Comparison of ENCODE assay signal across 8 mouse cellular contexts in the genomic region with DNA sequence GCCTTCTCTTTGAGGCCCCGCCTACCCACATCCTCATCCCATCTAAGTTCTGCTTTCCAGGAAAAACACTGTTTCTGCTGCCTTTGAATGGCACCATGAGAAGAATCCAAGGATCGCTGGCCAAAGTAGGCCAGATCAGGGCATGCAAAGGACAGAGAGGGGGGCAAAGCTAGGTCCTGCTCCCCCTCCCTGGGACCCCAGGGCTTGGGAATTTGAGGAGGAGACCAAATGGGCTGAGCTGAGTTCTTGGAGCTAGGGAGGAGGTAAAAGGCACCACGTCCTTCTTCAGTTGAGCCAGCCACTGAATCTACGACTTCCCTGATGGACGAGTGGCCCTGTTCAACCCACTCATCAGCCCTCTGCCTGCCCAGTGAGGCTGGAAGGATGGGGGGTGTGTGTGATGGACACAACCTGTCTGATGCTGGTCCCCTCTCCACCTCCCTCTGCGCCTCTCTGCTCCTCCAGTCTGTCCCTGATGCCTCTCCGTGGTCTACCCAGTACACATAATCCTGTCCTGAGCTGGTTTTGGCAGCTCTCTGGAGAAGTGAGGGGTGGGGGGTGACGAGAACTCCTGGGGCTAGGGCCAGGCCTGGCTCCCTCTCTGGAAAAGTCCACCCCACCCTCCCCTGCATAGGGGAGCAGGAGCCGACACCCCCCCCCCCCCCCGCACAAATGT. TPM values are rescaled to one million over a fixed set of nuclear protein-coding genes. Genes with fewer than 3 reads are reported as not detected.
DNase-seq lines count a peak whose midpoint lies in the region; ATAC-seq and TF ChIP-seq lines count a peak whose summit lies in the region.

No protein-coding gene starts in this region.

- intact Hi-C loops in heart, adult 2 months (cut with DNase I): loop anchor here (5.0 kb wide), 1 partner anchor 46 kb away; no protein-coding TSS in a partner anchor
- intact Hi-C loops in left cerebral cortex, adult 2 months (cut with DNase I): no loop called here

- H3K9me3 ChIP-seq in lung, embryonic 15.5 days: no peaks in the 10 kb centered on the region
- H3K9me3 ChIP-seq in intestine, embryonic 14.5 days (ENCODE audit: control insufficient read depth, low read length): no peaks in the 10 kb centered on the region
- no peaks in the 10 kb centered on the region for H3K9me3 ChIP-seq in neural tube, embryonic 13.5 days

- 0 out of 2 replicates have a peak, but pooled peaks have one; percentile 0 for ATAC-seq in lung, embryonic 15.5 days (ENCODE audit: borderline replicate concordance, extremely low read depth, low FRiP score, low TSS enrichment)
- no peak for ATAC-seq in intestine, embryonic 14.5 days (replicated peaks; ENCODE audit: low FRiP score, low TSS enrichment, low read depth)
- ATAC-seq in neural tube, embryonic 13.5 days (ENCODE audit: low read depth): 0 out of 2 replicates have a peak, but pooled peaks have one; percentile 10
- ATAC-seq in erythroblast, adult 5-6 weeks (replicated peaks; ENCODE audit: low FRiP score, poor library complexity, severe bottlenecking): no peak

- H3K27ac ChIP-seq in lung, embryonic 15.5 days: peak overlapping the region; percentile 84
- H3K27ac ChIP-seq in heart, adult 2 months: peak overlapping the region; percentile 96
- H3K27ac ChIP-seq in intestine, embryonic 14.5 days (ENCODE audit: low read depth): no peak overlapping the region
- H3K27ac ChIP-seq in neural tube, embryonic 13.5 days (replicated peaks): no peak overlapping the region
- no peak overlapping the region for H3K27ac ChIP-seq in left cerebral cortex, adult 2 months

- H3K36me3 ChIP-seq in lung, embryonic 15.5 days: no peaks in the 10 kb centered on the region
- no peaks in the 10 kb centered on the region for H3K36me3 ChIP-seq in heart, adult 2 months (ENCODE audit: control insufficient read depth, insufficient read depth, low read length)
- H3K36me3 ChIP-seq in intestine, embryonic 14.5 days (ENCODE audit: control insufficient read depth, insufficient read depth, low read length): no peaks in the 10 kb centered on the region
- H3K36me3 ChIP-seq in neural tube, embryonic 13.5 days: peaks cover 3% of the 10 kb centered on the region; the same call in 1 of the 2 replicates

- no peak for TF ChIP-seq POLR2A in heart, adult 2 months (IDR thresholded peaks at IDR 0.05; ENCODE audit: insufficient read depth, low read depth, low read length)

- H3K9ac ChIP-seq in lung, embryonic 15.5 days: no peak overlapping the region
- peak overlapping the region; percentile 5 for H3K9ac ChIP-seq in heart, adult 2 months (ENCODE audit: low read depth, low read length)
- H3K9ac ChIP-seq in intestine, embryonic 14.5 days (ENCODE audit: low read length): no peak overlapping the region
- no peak overlapping the region for H3K9ac ChIP-seq in neural tube, embryonic 13.5 days

- 34% methylated on average over 10 of the region's 10 CpGs for WGBS in lung, embryonic 15.5 days
- 33% methylated on average over 8 of the region's 10 CpGs for WGBS in heart, adult 2 months
- 45% methylated on average over 10 of the region's 10 CpGs for WGBS in intestine, embryonic 14.5 days
- 51% methylated on average over 10 of the region's 10 CpGs for WGBS in neural tube, embryonic 13.5 days

- peaks cover 60% of the 10 kb centered on the region for H3K4me1 ChIP-seq in lung, embryonic 15.5 days
- peaks cover 18% of the 10 kb centered on the region for H3K4me1 ChIP-seq in heart, adult 2 months (ENCODE audit: control insufficient read depth, insufficient read depth, low read length)
- peaks cover 24% of the 10 kb centered on the region for H3K4me1 ChIP-seq in intestine, embryonic 14.5 days (replicated peaks; ENCODE audit: control insufficient read depth, insufficient read depth, low read length)
- peaks cover 34% of the 10 kb centered on the region for H3K4me1 ChIP-seq in neural tube, embryonic 13.5 days (replicated peaks)

- DNase-seq in lung, postnatal 14 days: no peak
- DNase-seq in heart, adult 2 months: peak; percentile 29 to 46
- DNase-seq in intestine, embryonic 14.5 days (ENCODE audit: low spot score): no peak
- no peak for DNase-seq in left cerebral cortex, adult 2 months (ENCODE audit: extremely low spot score in 1 of 2, low spot score in 2 of 2)
- no peak for DNase-seq in frontal cortex, postnatal 36 days (ENCODE audit: low spot score in 2 of 2)

- TF ChIP-seq EP300 in heart, adult 2 months (IDR thresholded peaks at IDR 0.05; ENCODE audit: insufficient read depth, low read depth, low read length): no peak

- no peaks in the 10 kb centered on the region for H3K27me3 ChIP-seq in lung, embryonic 15.5 days
- no peaks in the 10 kb centered on the region for H3K27me3 ChIP-seq in heart, adult 2 months (ENCODE audit: control insufficient read depth, insufficient read depth, low read length)
- H3K27me3 ChIP-seq in intestine, embryonic 14.5 days (replicated peaks; ENCODE audit: control insufficient read depth, insufficient read depth, low read length): no peaks in the 10 kb centered on the region
- H3K27me3 ChIP-seq in neural tube, embryonic 13.5 days: no peaks in the 10 kb centered on the region

- peak overlapping the region; percentile 89 for H3K4me2 ChIP-seq in lung, embryonic 15.5 days
- peak overlapping the region; percentile 91 for H3K4me2 ChIP-seq in intestine, embryonic 14.5 days (ENCODE audit: low read length)
- H3K4me2 ChIP-seq in neural tube, embryonic 13.5 days: peak overlapping the region; percentile 74

- H3K4me3 ChIP-seq in lung, embryonic 15.5 days: peak overlapping the region; percentile 52
- H3K4me3 ChIP-seq in heart, adult 2 months: peak overlapping the region; percentile 70
- no peak overlapping the region for H3K4me3 ChIP-seq in intestine, embryonic 14.5 days (ENCODE audit: low read depth, low read length)
- H3K4me3 ChIP-seq in neural tube, embryonic 13.5 days: 0 out of 2 replicates have a peak overlapping the region, but pooled peaks have one; percentile 40
- no peak overlapping the region for H3K4me3 ChIP-seq in left cerebral cortex, adult 2 months

- no peaks in the 10 kb centered on the region for H3K79me2 ChIP-seq in heart, adult 2 months (replicated peaks; ENCODE audit: control insufficient read depth, insufficient read depth, low read length)

- no peak for TF ChIP-seq CTCF in heart, adult 2 months (IDR thresholded peaks at IDR 0.05)
- no peak for TF ChIP-seq CTCF in left cerebral cortex, adult 2 months (IDR thresholded peaks at IDR 0.05)

RNA-seq across cellular contexts. Expression of a gene that starts 1.1 kb away (rescaled TPM):
- polyA plus RNA-seq in lung, embryonic 15.5 days (2015; fragmentation: Nextera tagmentation; extraction: Ambion mirVana): 3.1 and 5.7 TPM in 2 replicates
- 10 to 100 TPM; 39.2 to 51.4 TPM for total RNA-seq in heart, adult 2 months (2021)
- polyA plus RNA-seq in heart, adult 2 months (2012; rRNA removed): 36.2 and 46.2 TPM in 2 replicates
- 1.2 and 2.6 TPM in 2 replicates for polyA plus RNA-seq in intestine, embryonic 14.5 days (2014; fragmentation: Nextera tagmentation; extraction: Ambion mirVana)
- polyA plus RNA-seq in neural tube, embryonic 13.5 days (2015; fragmentation: Nextera tagmentation; extraction: Ambion mirVana): 0.71 and 1.4 TPM in 2 replicates
- 1 to 10 TPM; 6.8 to 7.7 TPM for total RNA-seq in left cerebral cortex, adult 2 months (2021)
- total RNA-seq in erythroblast, adult 5-6 weeks (2015; ENCODE audit: low replicate concordance): not detected in 2 replicates
- total RNA-seq in erythroblast, adult 5-6 weeks (2017; ENCODE audit: low replicate concordance): not detected in 2 replicates

RNA-seq across cellular contexts. Expression of a gene that starts 28.0 kb away (rescaled TPM):
- 64.5 and 65.2 TPM in 2 replicates for polyA plus RNA-seq in lung, embryonic 15.5 days (2015; fragmentation: Nextera tagmentation; extraction: Ambion mirVana)
- 100 to 1,000 TPM; 134 to 139 TPM for total RNA-seq in heart, adult 2 months (2021)
- 39.1 and 64.4 TPM in 2 replicates for polyA plus RNA-seq in heart, adult 2 months (2012; rRNA removed)
- 49.8 and 57.5 TPM in 2 replicates for polyA plus RNA-seq in intestine, embryonic 14.5 days (2014; fragmentation: Nextera tagmentation; extraction: Ambion mirVana)
- polyA plus RNA-seq in neural tube, embryonic 13.5 days (2015; fragmentation: Nextera tagmentation; extraction: Ambion mirVana): 57.1 and 58.8 TPM in 2 replicates
- 10 to 100 TPM; 52.7 to 60.9 TPM for total RNA-seq in left cerebral cortex, adult 2 months (2021)
- 83.2 and 113 TPM in 2 replicates for total RNA-seq in erythroblast, adult 5-6 weeks (2015; ENCODE audit: low replicate concordance)
- 70.6 and 76.3 TPM in 2 replicates for total RNA-seq in erythroblast, adult 5-6 weeks (2017; ENCODE audit: low replicate concordance)

RNA-seq across cellular contexts. Expression of a gene that starts 52.7 kb away (rescaled TPM):
- 16.9 and 20.4 TPM in 2 replicates for polyA plus RNA-seq in lung, embryonic 15.5 days (2015; fragmentation: Nextera tagmentation; extraction: Ambion mirVana)
- 10 to 100 TPM; 54.4 to 61.9 TPM for total RNA-seq in heart, adult 2 months (2021)
- polyA plus RNA-seq in heart, adult 2 months (2012; rRNA removed): 173 and 200 TPM in 2 replicates
- 23.2 and 26.3 TPM in 2 replicates for polyA plus RNA-seq in intestine, embryonic 14.5 days (2014; fragmentation: Nextera tagmentation; extraction: Ambion mirVana)
- 13.1 and 16.6 TPM in 2 replicates for polyA plus RNA-seq in neural tube, embryonic 13.5 days (2015; fragmentation: Nextera tagmentation; extraction: Ambion mirVana)
- total RNA-seq in left cerebral cortex, adult 2 months (2021): 10 to 100 TPM in 1 of 2 experiments, 1 to 10 TPM in 1; 9.2 to 11.3 TPM
- total RNA-seq in erythroblast, adult 5-6 weeks (2015; ENCODE audit: low replicate concordance): not detected in 2 replicates
- total RNA-seq in erythroblast, adult 5-6 weeks (2017; ENCODE audit: low replicate concordance): 0.42 and 1.1 TPM in 2 replicates

Comparison
In these comparisons a context has a peak if more than half of its experiments do, and no peak if none do; other contexts are left out.
1. ATAC-seq: peak in lung, embryonic 15.5 days (single experiment) and neural tube, embryonic 13.5 days (single experiment); none in intestine, embryonic 14.5 days (single experiment) and erythroblast, adult 5-6 weeks (single experiment).
2. H3K27ac ChIP-seq: peak in lung, embryonic 15.5 days (single experiment) and heart, adult 2 months (single experiment); none in intestine, embryonic 14.5 days (single experiment), neural tube, embryonic 13.5 days (single experiment) and left cerebral cortex, adult 2 months (single experiment).
3. H3K4me3 ChIP-seq: peak in lung, embryonic 15.5 days (single experiment), heart, adult 2 months (single experiment) and neural tube, embryonic 13.5 days (single experiment); none in intestine, embryonic 14.5 days (single experiment) and left cerebral cortex, adult 2 months (single experiment).
4. DNase-seq: peak in heart, adult 2 months (2 of 2); none in lung, postnatal 14 days (single experiment), intestine, embryonic 14.5 days (single experiment), left cerebral cortex, adult 2 months (0 of 2) and frontal cortex, postnatal 36 days (0 of 2).
5. Peak in every context shown above with its lines, with median percentiles within 50 percentile points of each other: H3K4me2 ChIP-seq.